Mouse (Mus musculus): ENCODE results near the gene Rrp12. TPM values are rescaled to one million over a fixed set of nuclear protein-coding genes. Genes with fewer than 3 reads are reported as not detected.
"Not testable (repeated sequence)": the region's sequence is repeated elsewhere in the genome, so short reads cannot be mapped to it uniquely, and the experiment has no call there.

Gene Rrp12
- total RNA-seq (2021), result 10 to 100 TPM; 17.7 to 20.9 TPM

- peak; percentile 91 for DNase-seq
- intact Hi-C loops (cut with DNase I), result loop anchor here (2.0 kb wide), 1 partner anchor 15 kb away; the partner anchor contains the start of gene Pgam1
These were observed at the start of gene Rrp12 for GRCm38 (mm10) chr19:41895460-41896318. TSS of gene Rrp12 (minus strand) at chr19:41896173.

GRCm38 (mm10) chr19:41943841-41944240 is 47.9 kb upstream of the Rrp12 start:
- DNase-seq, result no peak

DNA sequence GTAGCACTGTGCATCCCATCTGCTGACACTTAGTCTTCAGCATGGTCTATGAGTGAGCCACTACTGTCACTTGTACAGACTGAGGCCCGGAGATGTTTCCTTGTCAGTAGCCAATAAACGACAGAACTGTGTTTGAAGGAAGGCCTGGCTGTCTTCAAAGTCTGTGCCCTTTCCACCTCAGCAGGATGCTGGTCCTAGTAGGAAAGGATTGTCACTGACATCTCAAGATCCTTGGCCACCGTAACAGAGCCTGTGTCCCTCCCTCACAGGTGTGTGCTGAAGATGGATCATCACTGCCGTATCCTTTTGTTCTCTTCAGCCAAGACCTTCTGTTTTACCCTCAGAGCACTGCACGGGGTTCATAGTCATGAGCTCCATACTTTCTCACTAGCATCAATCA is 42.6 kb upstream of the Rrp12 start:
- no peak for DNase-seq
- intact Hi-C loops (cut with DNase I), result no loop called here

More at GRCm38 (mm10) chr19:41943841-41944240, 47.9 kb upstream of the Rrp12 start:
- intact Hi-C loops (cut with DNase I), result no loop called here

GRCm38 (mm10) chr19:41935921-41936320 is 39.9 kb upstream of the Rrp12 start:
- intact Hi-C loops (cut with DNase I), result no loop called here
- DNase-seq, result no peak

GRCm38 (mm10) chr19:41934124-41934523 is 38.2 kb upstream of the Rrp12 start:
- DNase-seq, result no peak
- intact Hi-C loops (cut with DNase I), result no loop called here

- intact Hi-C loops (cut with DNase I), result loop anchor here (2.0 kb wide), 1 partner anchor 21 kb away; no protein-coding TSS in a partner anchor
- DNase-seq, result peak; percentile 99
These were observed 37.5 kb upstream of the Rrp12 start, which contains the start of the genes Exosc1 and Zdhhc16 for GRCm38 (mm10) chr19:41933179-41934086. TSS of gene Exosc1 (minus strand) at chr19:41933423. TSS of gene Zdhhc16 (plus strand) at chr19:41933480.

DNA sequence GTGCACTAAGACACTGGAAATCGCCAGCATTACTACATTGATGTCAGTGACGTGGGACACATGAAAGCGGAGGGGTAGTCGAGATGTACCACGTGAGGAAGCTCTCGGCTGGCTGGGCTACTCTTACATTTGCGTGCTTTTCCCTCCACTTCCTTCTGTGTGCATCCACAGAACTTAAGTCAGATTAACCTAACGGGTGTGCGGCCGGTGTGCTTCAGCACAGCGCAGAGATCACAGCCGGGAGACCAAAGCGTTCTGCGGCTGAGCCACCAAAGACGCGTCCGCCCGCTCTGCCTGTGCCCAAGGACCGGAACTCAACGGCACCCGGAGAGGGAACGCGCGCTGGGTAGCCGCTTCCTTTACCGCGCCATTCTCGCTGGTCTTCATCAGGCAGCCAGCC is 36.7 kb upstream of the Rrp12 start:
- intact Hi-C loops (cut with DNase I), result loop anchor here (2.0 kb wide), 1 partner anchor 20 kb away; no protein-coding TSS in a partner anchor
- DNase-seq, result no peak

- DNase-seq, result no peak
- intact Hi-C loops (cut with DNase I), result no loop called here
These were observed 24.6 kb upstream of the Rrp12 start for GRCm38 (mm10) chr19:41920412-41921067.

DNA sequence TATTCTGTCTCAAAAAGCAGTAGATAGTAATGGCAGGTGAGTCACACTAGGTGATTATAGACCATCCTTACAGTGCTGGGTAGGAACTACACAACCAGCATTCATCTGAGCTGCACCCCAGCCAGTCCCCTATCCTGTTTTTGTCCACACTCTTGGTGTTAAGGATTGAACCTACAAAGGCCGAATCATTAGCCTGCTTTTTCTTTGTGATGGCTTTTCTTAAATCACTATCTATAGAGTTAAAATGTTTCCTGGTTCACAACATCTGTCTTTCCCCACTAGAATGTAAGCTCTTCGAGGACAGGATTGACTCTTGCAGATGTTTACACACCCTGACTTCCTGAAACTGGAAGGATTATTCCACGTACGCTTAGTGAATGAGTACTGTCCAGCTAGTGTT is 23.5 kb upstream of the Rrp12 start:
- intact Hi-C loops (cut with DNase I), result no loop called here
- no peak for DNase-seq

GRCm38 (mm10) chr19:41916853-41917252 is 20.9 kb upstream of the Rrp12 start:
- DNase-seq, result no peak
- intact Hi-C loops (cut with DNase I), result no loop called here

- DNase-seq, result no peak
- intact Hi-C loops (cut with DNase I), result no loop called here
These were observed 19.3 kb upstream of the Rrp12 start for GRCm38 (mm10) chr19:41915294-41915693.

DNA sequence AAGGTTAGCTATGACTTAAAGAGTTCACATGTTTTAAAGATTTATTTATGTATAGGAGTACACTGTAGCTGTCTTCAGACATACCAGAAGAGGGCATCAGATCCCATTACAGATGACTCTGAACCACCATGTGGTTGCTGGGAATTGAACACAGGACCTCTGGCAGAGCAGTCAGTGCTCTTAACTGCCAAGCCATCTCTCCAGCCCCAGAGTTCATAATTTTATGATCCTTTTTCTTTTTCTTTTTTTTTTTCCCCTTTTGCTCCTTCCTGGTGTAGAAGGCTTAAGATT is 18.6 kb upstream of the Rrp12 start:
- intact Hi-C loops (cut with DNase I), result loop anchor here (5.0 kb wide), 2 partner anchors 68 to 113 kb away; partner anchors contain the start of genes Mms19 and Ubtd1
- DNase-seq, result not testable (repeated sequence)

- DNase-seq, result no peak
- intact Hi-C loops (cut with DNase I), result loop anchor here (2.0 to 5.0 kb wide), 3 partner anchors 19 to 113 kb away; partner anchors contain the start of genes Exosc1, Mms19, Ubtd1 and Zdhhc16
These were observed 18.0 kb upstream of the Rrp12 start for GRCm38 (mm10) chr19:41913774-41914591.

- peak; percentile 53 to 56 for DNase-seq
- intact Hi-C loops (cut with DNase I), result loop anchor here (2.0 to 5.0 kb wide), 3 partner anchors 20 to 115 kb away; partner anchors contain the start of genes Exosc1, Mms19, Ubtd1 and Zdhhc16
These were observed 16.4 kb upstream of the Rrp12 start for GRCm38 (mm10) chr19:41912121-41913080.

GRCm38 (mm10) chr19:41911178-41912073 is 15.5 kb upstream of the Rrp12 start, which contains the start of gene Pgam1:
TSS of gene Pgam1 (plus strand) at chr19:41911923.
- peak; percentile 96 to 97 for DNase-seq
- intact Hi-C loops (cut with DNase I), result loop anchor here (2.0 to 5.0 kb wide), 4 partner anchors 15 to 116 kb away; partner anchors contain the start of genes Exosc1, Mms19, Rrp12 and Ubtd1

GRCm38 (mm10) chr19:41910396-41910795 is 14.4 kb upstream of the Rrp12 start:
- DNase-seq, result no peak
- intact Hi-C loops (cut with DNase I), result loop anchor here (2.0 to 5.0 kb wide), 3 partner anchors 14 to 117 kb away; partner anchors contain the start of genes Mms19, Rrp12 and Ubtd1

DNA sequence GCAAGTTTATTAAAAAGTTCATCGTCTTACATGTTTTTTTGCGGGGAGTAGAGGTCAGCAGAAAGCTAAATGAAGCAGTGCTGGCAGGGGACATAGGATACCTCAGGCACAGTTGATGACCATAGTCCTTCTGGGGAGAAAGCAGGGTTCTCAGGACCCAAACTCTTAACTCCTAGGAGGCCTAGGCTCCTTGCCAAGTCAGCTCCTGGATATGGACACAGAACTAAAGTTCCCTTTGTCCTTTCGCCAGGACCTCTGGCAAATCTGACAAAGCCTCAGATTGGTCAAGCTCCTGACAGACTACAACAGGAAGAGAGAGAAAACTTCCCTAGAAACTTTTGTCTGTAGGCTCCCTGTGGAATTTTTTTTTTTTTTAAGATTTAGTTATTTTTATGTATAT is 12.8 kb upstream of the Rrp12 start:
- intact Hi-C loops (cut with DNase I), result no loop called here
- no peak for DNase-seq

All from heart, postnatal 10 days (tissue).